Comparison of ENCODE assay signal across 20 mouse cellular contexts in the genomic region with DNA sequence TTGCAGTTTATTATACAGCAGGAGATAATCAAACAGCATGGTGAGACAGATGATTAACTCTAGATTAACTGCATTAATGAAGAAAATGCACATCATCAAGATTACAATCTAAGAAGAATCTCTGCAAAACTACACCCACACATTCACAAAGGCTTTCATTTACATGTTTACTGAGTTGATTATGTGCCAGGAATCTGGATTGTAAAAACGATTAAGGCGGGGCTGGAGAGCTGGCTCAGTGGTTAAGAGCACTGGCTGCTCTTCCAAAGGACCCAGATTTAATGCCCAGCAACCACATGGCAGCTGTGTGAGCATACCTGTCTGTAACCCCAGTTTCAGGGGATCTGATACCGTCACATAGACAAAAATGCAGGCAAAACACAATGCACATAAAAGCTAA. TPM values are rescaled to one million over a fixed set of nuclear protein-coding genes. Genes with fewer than 3 reads are reported as not detected.
A peak's percentile ranks its signal among the peaks of the same experiment; 100 is the strongest.
DNase-seq lines count a peak whose midpoint lies in the region; ATAC-seq and TF ChIP-seq lines count a peak whose summit lies in the region.
"Had no signal": no experiment of that assay in that cellular context is flagged by ENCODE, and none has a peak within 500 bp of the region (broad histone marks: within the 10 kb centered on the region; RNA-seq: fewer than 3 reads in every experiment).

No protein-coding gene starts in this region.

- no peak overlapping the region for H3K4me3 ChIP-seq in liver, adult 2 months (ENCODE audit: insufficient read depth, low read depth, low read length)
- H3K4me3 ChIP-seq in liver, embryonic 12.5 days = no peak overlapping the region
- H3K4me3 ChIP-seq: embryonic facial prominence, embryonic 13.5 days; forebrain, embryonic 13.5 days; heart, embryonic 10.5 days; hindbrain, embryonic 13.5 days had no signal

- DNase-seq in liver, adult 2 months (ENCODE audit: extremely low read depth, low read depth, low spot score) = peak; percentile 37
- peak; percentile 50 for DNase-seq in lung, postnatal 36 days
- no peak for DNase-seq in lung, adult 18-20 months
- DNase-seq in brain, embryonic 14.5 days (ENCODE audit: low read depth) = peak; percentile 32
- DNase-seq in retina, postnatal 1 day = no peak
- DNase-seq: adrenal gland, postnatal 14 days; cerebellum, adult 18-20 months; cerebellum, adult 9-11 months; cerebellum, postnatal 36 days; gastrocnemius, postnatal 36 days; heart, adult 18-20 months; heart, postnatal 10 days had no signal

- H3K9ac ChIP-seq in liver, adult 2 months (ENCODE audit: low read depth, low read length) = no peak overlapping the region
- H3K9ac ChIP-seq in liver, embryonic 12.5 days = no peak overlapping the region
- H3K9ac ChIP-seq: embryonic facial prominence, embryonic 13.5 days; forebrain, embryonic 13.5 days; hindbrain, embryonic 13.5 days had no signal

- TF ChIP-seq POLR2A in liver, adult 2 months (IDR thresholded peaks at IDR 0.05; ENCODE audit: extremely low read depth, insufficient read depth, low read length) = no peak
- TF ChIP-seq POLR2A in brain, embryonic 14.5 days (IDR thresholded peaks at IDR 0.05; ENCODE audit: borderline replicate concordance, extremely low read depth, insufficient read depth, insufficient read length, poor library complexity, severe bottlenecking) = no peak

- no peak for TF ChIP-seq CTCF in liver, adult 2 months (IDR thresholded peaks at IDR 0.05; ENCODE audit: low read depth, low read length)
- no peak for TF ChIP-seq CTCF in brain, embryonic 14.5 days (IDR thresholded peaks at IDR 0.05; ENCODE audit: borderline replicate concordance, extremely low read depth, insufficient read depth, insufficient read length)

- no peak overlapping the region for H3K4me2 ChIP-seq in liver, embryonic 12.5 days
- H3K4me2 ChIP-seq: embryonic facial prominence, embryonic 13.5 days; forebrain, embryonic 13.5 days; hindbrain, embryonic 13.5 days had no signal

- no peak overlapping the region for H3K27ac ChIP-seq in liver, adult 2 months (replicated peaks; ENCODE audit: insufficient read depth, low read depth, low read length)
- H3K27ac ChIP-seq in liver, embryonic 12.5 days = no peak overlapping the region
- H3K27ac ChIP-seq: embryonic facial prominence, embryonic 13.5 days; forebrain, embryonic 13.5 days; heart, embryonic 10.5 days; hindbrain, embryonic 13.5 days; hindbrain, postnatal 0 days had no signal

- H3K36me3 ChIP-seq in liver, adult 2 months (ENCODE audit: control insufficient read depth, insufficient read depth, low read length) = no peaks in the 10 kb centered on the region
- H3K36me3 ChIP-seq in liver, embryonic 12.5 days = peaks cover 76% of the 10 kb centered on the region
- H3K36me3 ChIP-seq: embryonic facial prominence, embryonic 13.5 days; hindbrain, embryonic 13.5 days had no signal

- no peak for ATAC-seq in liver, embryonic 12.5 days
- ATAC-seq: activated CD4-positive, CD25-positive, alpha-beta regulatory T cell, adult 4 months; forebrain, embryonic 13.5 days; hindbrain, postnatal 0 days; Patski had no signal

- WGBS in liver, adult 2 months = 36% methylated on average over 3 of the region's 3 CpGs
- 82% methylated on average over 3 of the region's 3 CpGs for WGBS in liver, embryonic 12.5 days (ENCODE audit: insufficient replicate concordance)

- H3K4me1 ChIP-seq in liver, adult 2 months (ENCODE audit: control insufficient read depth, insufficient read depth, low read length) = 0 out of 2 replicates have a peak, but pooled peaks cover 2% of the 10 kb centered on the region
- peaks cover 67% of the 10 kb centered on the region for H3K4me1 ChIP-seq in liver, embryonic 12.5 days
- H3K4me1 ChIP-seq: embryonic facial prominence, embryonic 13.5 days; heart, embryonic 10.5 days; hindbrain, embryonic 13.5 days had no signal

- H3K27me3 ChIP-seq in liver, adult 2 months (ENCODE audit: control insufficient read depth, insufficient read depth, low read length) = no peaks in the 10 kb centered on the region
- H3K27me3 ChIP-seq in liver, embryonic 12.5 days (replicated peaks) = no peaks in the 10 kb centered on the region
- H3K27me3 ChIP-seq: embryonic facial prominence, embryonic 13.5 days; forebrain, embryonic 13.5 days; hindbrain, embryonic 13.5 days; Patski had no signal

- H3K79me2 ChIP-seq in liver, adult 2 months (ENCODE audit: control insufficient read depth, insufficient read depth, low read length) = peaks cover 2% of the 10 kb centered on the region; the same call in 1 of the 2 replicates

- H3K9me3 ChIP-seq in liver, embryonic 12.5 days (replicated peaks) = no peaks in the 10 kb centered on the region
- H3K9me3 ChIP-seq: embryonic facial prominence, embryonic 13.5 days; forebrain, embryonic 13.5 days; heart, embryonic 10.5 days; hindbrain, embryonic 13.5 days had no signal

RNA-seq across cellular contexts. Expression of a gene that starts 11.0 kb away (rescaled TPM):
- 10.4 and 12.1 TPM in 2 replicates for total RNA-seq in liver, adult 2 months (2014; rRNA removed)
- 3.0 and 4.1 TPM in 2 replicates for polyA plus RNA-seq in liver, adult 2 months (2012; rRNA removed)
- polyA plus RNA-seq in liver, embryonic 12.5 days (2016; fragmentation: Nextera tagmentation; extraction: Ambion mirVana) = 109 and 111 TPM in 2 replicates
- 12.4 and 13.5 TPM in 2 replicates for polyA plus RNA-seq in brain, embryonic 14.5 days (2012; rRNA removed)

RNA-seq across cellular contexts. Expression of a gene that starts 19.4 kb away (rescaled TPM):
- total RNA-seq in liver, adult 2 months (2014; rRNA removed) = 1.1 TPM in 2 replicates
- polyA plus RNA-seq in liver, adult 2 months (2012; rRNA removed) = 0.12 and 0.15 TPM in 2 replicates
- 15.0 and 15.9 TPM in 2 replicates for polyA plus RNA-seq in liver, embryonic 12.5 days (2016; fragmentation: Nextera tagmentation; extraction: Ambion mirVana)
- 9.4 and 10.8 TPM in 2 replicates for polyA plus RNA-seq in brain, embryonic 14.5 days (2012; rRNA removed)

Comparison
In these comparisons a context has a peak if more than half of its experiments do, and no peak if none do; other contexts are left out.
1. DNase-seq: peak in liver, adult 2 months (single experiment), lung, postnatal 36 days (single experiment) and brain, embryonic 14.5 days (single experiment); none in lung, adult 18-20 months (0 of 2) and retina, postnatal 1 day (single experiment).